Mouse (Mus musculus) spleen, adult 2 months (tissue): Measurements from ENCODE around the gene Wdr91. TPM values are rescaled to one million over a fixed set of nuclear protein-coding genes. Genes with fewer than 3 reads are reported as not detected.

Experiments used
- DNase-seq, 2 experiments: peaks; one replicate each; pipeline versions ENCODE4 v3.0.0 to v3.0.0-alpha.2; 2012 to 2021; ENCODE audit warnings: low spot score in 2 of 2, low read depth in 1 of 2
- H3K27ac ChIP-seq: fragments of 200-500 bp; 2 replicates; pipeline ENCODE4 v1.5.1; 2012; ENCODE audit warnings: low read length, inconsistent platforms; ENCODE audit not compliant: insufficient read depth
- H3K27me3 ChIP-seq: fragments of 200-500 bp; 2 replicates; pipeline ENCODE4 v1.6.1; 2012; ENCODE audit warnings: mild to moderate bottlenecking, moderate library complexity, low read length, inconsistent platforms; ENCODE audit not compliant: control insufficient read depth, insufficient read depth
- H3K36me3 ChIP-seq: fragments of 200-500 bp; 2 replicates; pipeline ENCODE4 v1.6.1; 2012; ENCODE audit warnings: mild to moderate bottlenecking, low read length, inconsistent platforms; ENCODE audit not compliant: control insufficient read depth, insufficient read depth
- H3K4me1 ChIP-seq: fragments of 200-500 bp; 2 replicates; pipeline ENCODE4 v1.6.1; 2011; ENCODE audit warnings: inconsistent platforms; ENCODE audit not compliant: control insufficient read depth, insufficient read depth, insufficient read length
- H3K4me3 ChIP-seq: fragments of 200-500 bp; 2 replicates; pipeline ENCODE4 v1.5.1; 2011; ENCODE audit warnings: mild to moderate bottlenecking, inconsistent platforms; ENCODE audit not compliant: insufficient read depth, insufficient read length; ENCODE audit errors: extremely low read depth
- CTCF ChIP-seq: fragments of 200-500 bp; IDR thresholded peaks from 2 replicates; pipeline ENCODE4 v1.5.1; 2011; ENCODE audit warnings: mild to moderate bottlenecking, inconsistent platforms; ENCODE audit not compliant: insufficient read depth, insufficient read length, insufficient replicate concordance; ENCODE audit errors: extremely low read depth
- POLR2A ChIP-seq: fragments of 200-500 bp; IDR thresholded peaks from 2 replicates; pipeline ENCODE4 v1.6.1; 2011; ENCODE audit warnings: low read depth, low read length, inconsistent platforms
- WGBS: fragments of 180-500 bp; shearing (Covaris S2); methylation state at CpG from one replicate; pipeline ENCODE4 v1.1.7; 2018; 5-methylcytosine and 5-hydroxymethylcytosine counted together
- polyA plus RNA-seq: library from polyadenylated mRNA; depleted of rRNA; stranded (reverse); fragments of >200 nt; gene quantifications from 2 replicates; pipeline ENCODE4 v1.2.3, GENCODE M21; 2012

Wdr91 gene
- polyA plus RNA-seq, 1 experiment, result 32.9 TPM

- 25% methylated on average over 7 of the region's 7 CpGs for WGBS
- peak in 1 of 2 experiments; percentile 27 for DNase-seq
- TF ChIP-seq POLR2A (no peak), CTCF (no peak)
- peaks cover 13% of the 10 kb centered on the region; the same call in 1 of the 2 replicates for H3K4me1 ChIP-seq
- no peaks in the 10 kb centered on the region for H3K36me3 ChIP-seq
- H3K27me3 ChIP-seq, result no peaks in the 10 kb centered on the region
- H3K4me3 ChIP-seq, result no peak overlapping the region
- peak overlapping the region; percentile 73 for H3K27ac ChIP-seq
Measured at GRCm38 (mm10) chr6:34938280-34938928, 27.7 kb upstream of the Wdr91 start.

DNA sequence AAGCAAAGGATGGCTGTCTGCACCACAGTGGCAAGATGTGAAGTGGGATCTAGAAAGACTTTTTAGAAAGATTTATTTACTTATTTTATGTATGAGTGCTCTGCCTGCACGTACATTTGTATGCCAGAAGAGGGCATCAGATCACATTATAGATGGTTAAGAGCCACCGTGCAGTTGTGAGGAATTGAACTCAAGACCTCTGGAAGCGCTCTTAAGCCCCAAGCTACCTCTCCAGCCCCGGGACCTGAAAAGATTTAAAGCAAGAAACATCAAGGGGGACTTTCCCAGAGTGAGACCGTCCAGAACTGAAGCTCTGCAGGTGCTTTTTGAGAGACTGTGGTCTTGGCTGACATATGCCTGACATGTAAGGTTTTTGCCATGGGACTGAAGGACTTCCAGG is 26.1 kb upstream of the Wdr91 start:
- TF ChIP-seq POLR2A (no peak), CTCF (no peak)
- no peak for DNase-seq
- Histone ChIP-seq H3K27me3 (no peaks in the 10 kb centered on the region), H3K4me3 (no peak overlapping the region), H3K27ac (no peak overlapping the region), H3K36me3 (no peaks in the 10 kb centered on the region), H3K4me1 (peaks cover 13% of the 10 kb centered on the region; the same call in 1 of the 2 replicates)
- 69% methylated on average over 5 of the region's 5 CpGs for WGBS

- 79% methylated on average over 1 of the region's 1 CpGs for WGBS
- H3K4me3 ChIP-seq, result no peak overlapping the region
- DNase-seq, result no peak
- no peaks in the 10 kb centered on the region for H3K27me3 ChIP-seq
- H3K4me1 ChIP-seq, result no peaks in the 10 kb centered on the region
- no peak overlapping the region for H3K27ac ChIP-seq
- no peaks in the 10 kb centered on the region for H3K36me3 ChIP-seq
- TF ChIP-seq CTCF (no peak), POLR2A (no peak)
Measured at GRCm38 (mm10) chr6:34932633-34933032, 22.0 kb upstream of the Wdr91 start.

GRCm38 (mm10) chr6:34927594-34927993 is 16.9 kb upstream of the Wdr91 start:
- H3K4me3 ChIP-seq, result no peak overlapping the region
- DNase-seq, result no peak
- H3K4me1 ChIP-seq, result no peaks in the 10 kb centered on the region
- H3K27ac ChIP-seq, result no peak overlapping the region
- TF ChIP-seq CTCF (no peak), POLR2A (no peak)
- no peaks in the 10 kb centered on the region for H3K36me3 ChIP-seq
- 95% methylated on average over 8 of the region's 8 CpGs for WGBS
- no peaks in the 10 kb centered on the region for H3K27me3 ChIP-seq

GRCm38 (mm10) chr6:34927156-34927555 is 16.5 kb upstream of the Wdr91 start:
- no peak overlapping the region for H3K4me3 ChIP-seq
- H3K27me3 ChIP-seq, result no peaks in the 10 kb centered on the region
- DNase-seq, result peak; percentile 27 to 60
- H3K36me3 ChIP-seq, result no peaks in the 10 kb centered on the region
- no peaks in the 10 kb centered on the region for H3K4me1 ChIP-seq
- 43% methylated on average over 4 of the region's 4 CpGs for WGBS
- H3K27ac ChIP-seq, result no peak overlapping the region
- TF ChIP-seq POLR2A (no peak), CTCF (peak; percentile 72; the same call in 1 of the 2 replicates)

- peak in 1 of 2 experiments; percentile 36 for DNase-seq
- TF ChIP-seq POLR2A, result no peak
- TF ChIP-seq CTCF, result peak; percentile 69; the same call in 1 of the 2 replicates
- Histone ChIP-seq H3K27ac (no peak overlapping the region), H3K27me3 (no peaks in the 10 kb centered on the region), H3K4me1 (no peaks in the 10 kb centered on the region), H3K36me3 (no peaks in the 10 kb centered on the region), H3K4me3 (no peak overlapping the region)
- WGBS, result 61% methylated on average over 14 of the region's 14 CpGs
Measured at GRCm38 (mm10) chr6:34921941-34922340, 11.3 kb upstream of the Wdr91 start.

DNA sequence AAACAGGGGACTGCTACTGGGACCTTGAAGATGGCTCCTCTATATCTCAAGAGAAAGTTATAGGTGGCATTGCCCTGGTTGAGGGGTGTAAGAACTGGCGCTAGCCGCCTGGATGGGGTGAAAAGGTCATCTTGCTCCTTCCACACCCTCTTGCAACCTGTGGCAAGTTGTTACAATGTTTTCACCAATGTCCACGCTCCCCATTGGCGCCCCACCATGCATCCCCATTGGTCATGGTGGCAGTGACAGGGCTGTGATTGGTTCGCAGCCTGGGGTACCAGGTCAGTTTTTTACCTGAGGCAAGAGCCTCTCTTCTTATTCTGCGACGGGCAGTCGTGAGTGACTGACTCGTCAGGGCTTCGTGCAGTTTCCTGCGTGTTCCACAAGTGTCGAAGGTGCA is 10.0 kb upstream of the Wdr91 start:
- no peak for DNase-seq
- Histone ChIP-seq H3K27ac (no peak overlapping the region), H3K27me3 (no peaks in the 10 kb centered on the region), H3K4me1 (no peaks in the 10 kb centered on the region), H3K36me3 (no peaks in the 10 kb centered on the region), H3K4me3 (no peak overlapping the region)
- no peak for TF ChIP-seq POLR2A
- TF ChIP-seq CTCF, result no peak
- 96% methylated on average over 12 of the region's 12 CpGs for WGBS
